Mouse (Mus musculus) retina, adult 2 months (tissue): ENCODE measurements around the gene Muc13.

ENCODE experiments used
- DNase-seq: peaks from one replicate; pipeline ENCODE4 v3.0.0-alpha.2; 2012; ENCODE audit warnings: low read depth, low spot score

Gene Muc13

DNA sequence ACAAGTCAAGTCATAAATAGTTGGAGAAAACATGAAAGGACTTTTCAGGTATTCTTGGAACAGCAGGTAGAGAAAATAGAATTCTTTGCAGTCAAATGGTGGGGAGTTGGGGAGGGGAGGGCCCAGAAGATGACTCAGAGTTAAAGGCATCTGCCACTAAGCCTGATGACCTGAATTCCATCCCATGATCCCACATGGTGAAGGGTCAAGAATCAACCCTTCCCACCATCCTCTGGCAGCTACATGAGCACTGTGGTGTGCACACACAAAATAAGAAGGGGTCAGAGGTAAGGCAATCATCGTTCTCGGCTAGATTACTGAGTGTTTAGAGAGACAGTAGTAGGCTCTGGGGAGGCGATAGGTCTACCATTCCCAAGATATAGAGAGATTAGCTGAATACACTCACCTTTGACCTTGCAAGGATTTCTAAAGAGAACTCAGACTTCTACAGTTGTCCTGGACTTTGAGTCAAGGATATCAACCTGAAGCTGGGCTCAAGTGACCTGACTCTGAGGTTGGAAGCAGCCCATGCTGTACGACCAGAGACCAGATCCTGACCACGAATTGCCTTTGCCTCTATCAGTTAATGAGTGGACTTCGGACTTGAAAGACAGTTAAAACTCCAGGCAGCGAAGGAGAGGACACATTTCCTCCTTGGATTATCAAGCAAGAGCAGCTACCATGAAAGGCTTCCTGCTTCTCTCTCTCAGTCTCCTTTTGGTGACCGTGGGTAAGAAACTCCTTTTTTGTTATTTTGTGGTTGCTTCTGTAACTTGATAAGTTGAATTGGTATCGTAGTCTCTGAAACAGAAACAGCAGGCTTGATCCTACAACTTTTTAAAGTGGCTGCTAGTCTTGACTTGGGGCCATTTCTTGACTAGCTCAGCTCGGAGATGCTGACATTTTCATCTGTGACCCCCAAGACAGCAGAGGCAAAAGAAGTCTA lies at the start of gene Muc13:
TSS of gene Muc13 (plus strand) at position 192 of the 946 bp plus-strand sequence.
- no peak for DNase-seq

DNA sequence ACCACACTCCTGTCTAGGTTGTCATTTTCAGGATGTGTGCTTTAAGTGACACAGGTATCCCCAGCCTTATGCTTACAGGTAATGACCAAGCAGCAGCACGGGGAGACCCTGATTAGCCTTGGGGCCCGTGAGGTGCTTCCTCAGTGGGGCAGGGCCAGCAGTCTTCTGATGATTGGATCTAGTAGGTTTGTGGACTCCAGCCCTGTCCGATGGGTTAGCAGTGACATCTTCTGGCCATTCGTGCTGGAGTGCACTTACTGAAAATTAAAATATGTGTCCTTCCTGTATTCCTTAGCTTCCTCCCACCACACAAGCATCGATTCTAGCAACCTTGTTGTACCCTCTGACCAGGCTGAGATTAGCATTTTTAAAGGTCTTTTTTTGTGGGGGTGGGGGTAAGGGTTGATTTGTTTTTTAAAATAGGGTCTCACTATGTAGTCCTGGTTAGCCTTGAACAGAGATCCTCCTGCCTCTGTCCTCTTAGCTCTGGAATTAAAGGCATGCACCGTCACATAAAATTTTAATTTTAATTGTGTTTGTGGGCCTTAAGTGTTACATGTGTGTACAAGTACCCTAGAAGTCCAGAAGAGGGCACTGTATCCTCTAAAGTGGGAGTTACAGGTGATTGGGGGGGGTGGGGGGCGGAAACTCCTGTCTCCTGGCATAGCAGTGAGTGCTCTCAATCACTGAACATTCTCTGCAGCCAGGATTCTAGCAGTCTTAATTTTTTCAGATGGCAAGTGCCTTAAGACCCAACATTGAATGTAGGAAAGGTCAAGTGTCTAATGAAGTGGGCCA lies 49.0 kb upstream of the Muc13 start:
- no peak for DNase-seq

DNA sequence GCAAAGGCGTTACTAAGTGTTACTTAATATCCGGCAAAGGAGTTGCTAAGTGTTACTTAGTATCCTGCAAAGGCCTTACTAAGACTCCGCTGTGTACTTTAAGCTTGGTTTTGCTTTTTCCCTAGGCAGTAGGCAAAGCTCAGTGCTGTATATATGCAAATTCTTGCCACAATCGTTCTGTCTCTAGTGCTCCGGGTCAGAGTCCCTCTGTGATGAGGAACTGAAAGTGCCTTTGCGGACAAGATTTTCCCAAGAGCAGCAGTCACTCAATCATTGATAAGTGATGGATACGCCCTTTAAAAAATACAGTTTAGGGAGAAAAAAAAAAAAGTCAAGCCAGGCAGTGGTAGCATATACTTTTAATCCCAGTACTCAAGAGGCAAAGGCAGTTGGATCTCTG lies 48.4 kb upstream of the Muc13 start:
- DNase-seq: no peak

DNA sequence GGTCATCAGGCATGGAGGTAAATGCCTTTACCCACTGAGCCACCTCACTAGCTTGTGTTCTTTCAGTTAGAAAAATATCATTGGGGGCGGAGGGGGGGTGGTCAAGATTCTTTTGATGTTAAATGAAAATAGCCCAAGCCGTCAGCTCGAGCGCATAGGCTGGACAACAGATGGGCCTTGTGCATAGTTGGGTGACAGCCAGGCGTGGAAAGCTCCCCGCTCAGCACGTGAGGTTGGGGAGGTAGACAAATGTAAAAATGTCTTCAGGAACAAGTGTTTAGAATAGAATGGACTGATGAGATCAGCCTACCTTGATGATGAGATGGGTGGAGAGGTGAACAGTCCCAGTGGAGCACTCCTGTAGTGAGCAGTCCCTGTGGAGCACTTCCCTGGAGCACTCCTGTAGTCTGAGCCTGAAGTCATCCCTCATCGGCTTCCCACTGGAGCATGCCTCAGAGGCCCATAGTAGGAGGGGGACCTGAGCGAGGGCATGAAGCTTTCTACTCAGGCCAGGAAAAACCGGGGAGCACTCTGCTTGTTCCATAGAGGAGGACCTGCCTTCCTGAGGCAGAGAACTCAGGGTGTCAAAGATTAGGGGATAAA lies 47.7 kb upstream of the Muc13 start:
- DNase-seq: no peak

DNA sequence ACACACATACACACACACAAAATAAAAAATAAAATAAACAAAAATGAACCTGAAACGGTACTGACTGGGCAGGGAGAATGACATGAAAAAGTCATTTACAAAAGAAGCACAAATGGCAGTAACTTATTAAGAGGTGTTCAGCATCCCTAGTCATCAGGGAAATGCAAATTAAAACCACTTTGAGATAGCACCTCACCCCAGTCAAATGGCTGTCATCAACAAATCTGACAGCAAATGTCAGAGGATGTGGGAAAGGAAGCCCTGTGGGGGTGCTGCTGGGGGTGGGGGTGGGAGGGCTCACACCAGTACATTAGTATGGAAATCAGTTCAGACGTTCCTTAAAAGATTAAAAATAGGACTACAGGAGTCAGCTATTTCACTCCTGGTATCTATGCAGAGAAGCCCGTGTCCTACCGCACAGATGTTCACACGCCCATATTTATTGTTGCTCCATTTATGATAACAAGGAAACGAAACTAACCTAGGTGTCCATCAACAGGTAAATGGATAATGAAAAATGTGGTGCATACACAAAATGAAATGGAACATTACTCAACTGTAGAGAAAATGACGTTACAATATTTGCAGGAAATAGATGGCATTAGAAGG lies 46.4 kb upstream of the Muc13 start:
- DNase-seq: no peak

DNA sequence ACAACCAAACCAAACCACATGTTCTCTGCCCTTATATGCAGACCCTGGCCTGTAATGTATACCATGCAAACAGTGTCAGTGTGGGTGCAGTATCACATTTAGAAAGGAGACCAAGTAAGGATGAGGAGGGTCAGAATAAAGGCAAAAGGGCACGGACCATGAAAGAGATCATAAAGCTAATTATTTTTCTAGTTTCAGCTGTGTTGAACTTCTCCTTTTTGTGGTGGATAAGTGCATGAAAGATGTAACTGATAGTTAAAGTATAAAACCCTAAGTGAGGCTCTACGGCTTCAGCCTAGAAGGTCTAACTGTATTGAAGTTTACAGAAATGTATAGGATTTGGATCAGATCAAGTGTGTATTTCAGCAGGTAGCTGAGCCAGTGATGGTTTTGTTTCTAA lies 45.8 kb upstream of the Muc13 start:
- no peak for DNase-seq

DNA sequence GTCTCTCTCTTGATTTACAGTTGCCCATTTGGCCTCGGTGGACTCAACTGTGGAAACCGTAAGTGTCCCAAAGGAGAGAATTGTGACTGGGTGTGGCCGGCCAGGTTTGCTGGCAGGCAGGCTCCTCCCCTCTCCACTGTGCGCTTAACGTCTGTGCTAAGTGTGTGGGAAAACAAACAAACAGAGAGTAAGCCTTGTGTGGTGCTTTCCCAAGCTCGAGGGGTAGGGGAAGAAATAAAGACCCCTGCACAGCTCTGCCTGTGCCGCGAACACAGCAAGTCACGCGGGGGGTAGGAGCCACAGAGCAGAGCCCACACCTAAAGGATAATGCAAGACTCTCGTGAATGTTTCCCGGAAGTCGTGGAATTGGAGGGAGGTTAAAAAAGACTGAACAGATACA lies 42.7 kb upstream of the Muc13 start:
- no peak for DNase-seq

DNA sequence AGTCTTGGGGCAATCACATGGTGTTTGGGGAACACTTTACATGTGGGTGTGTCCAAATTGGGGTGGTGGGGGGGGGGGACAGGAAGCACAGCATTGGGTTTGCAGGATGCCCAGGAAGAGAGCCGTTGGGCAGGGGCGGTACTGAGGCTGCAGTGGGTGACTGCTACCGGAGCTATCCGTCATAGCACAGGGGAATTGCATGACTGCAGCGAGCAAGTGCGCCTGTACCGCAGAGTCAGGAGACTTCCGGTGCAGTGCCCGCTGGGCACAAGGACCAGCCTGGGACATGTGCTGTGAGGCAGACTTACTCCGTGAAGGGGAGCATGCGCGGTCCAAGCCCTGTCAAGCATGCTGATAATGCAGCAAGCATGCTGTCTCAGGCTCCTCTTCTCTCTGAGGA lies 42.2 kb upstream of the Muc13 start:
- DNase-seq: no peak

DNA sequence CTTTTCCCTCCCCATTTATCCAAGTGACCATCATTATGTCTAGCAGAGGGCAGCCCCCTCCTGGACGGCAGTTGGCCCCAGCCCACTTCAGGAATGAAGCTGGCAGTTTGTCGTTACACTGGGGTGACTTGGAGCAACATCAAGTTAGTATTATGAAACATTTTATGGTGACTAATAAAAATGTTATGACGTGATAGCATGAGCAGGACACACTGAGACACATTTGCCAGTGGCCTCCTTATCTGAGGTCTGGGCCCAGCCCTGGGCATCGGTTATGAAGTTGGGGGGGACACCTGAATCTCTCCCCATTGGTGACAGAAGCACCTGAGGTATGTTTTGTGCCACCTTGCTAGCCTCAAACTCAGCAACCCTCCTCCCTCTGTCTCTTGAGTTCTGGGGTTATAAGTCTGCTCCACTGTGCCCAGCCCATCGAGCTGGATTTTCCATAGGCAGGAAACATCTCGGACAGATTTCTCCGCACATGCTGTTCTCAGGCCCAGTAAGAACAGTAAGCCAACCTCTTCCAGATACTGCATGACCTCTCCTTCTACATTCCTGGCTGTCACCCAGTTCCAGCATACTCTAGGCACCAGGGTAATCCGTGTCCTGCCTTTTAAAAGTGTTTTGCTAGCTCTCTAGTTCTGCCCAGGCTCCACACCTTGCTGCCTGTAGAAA lies 40.8 kb upstream of the Muc13 start:
- DNase-seq: no peak

DNA sequence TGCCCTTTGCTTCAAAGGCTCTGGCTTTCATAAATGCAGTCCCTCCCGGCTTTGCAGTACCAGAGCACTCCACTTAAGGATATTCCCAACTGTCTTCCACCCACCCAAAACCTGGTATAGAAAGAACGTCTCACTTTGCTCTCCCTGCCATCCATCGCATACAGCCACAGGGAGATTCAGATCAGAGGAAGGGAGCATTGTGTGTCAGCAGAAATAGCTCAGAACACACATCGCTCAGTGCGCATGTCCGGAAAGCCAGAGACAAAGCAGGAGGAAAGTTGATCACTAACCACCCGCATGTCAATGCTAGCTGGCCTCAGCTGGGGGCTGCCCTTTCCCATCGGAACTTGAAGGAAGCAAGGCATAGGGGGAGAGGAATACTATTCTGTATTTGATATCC lies 38.5 kb upstream of the Muc13 start:
- no peak for DNase-seq

DNA sequence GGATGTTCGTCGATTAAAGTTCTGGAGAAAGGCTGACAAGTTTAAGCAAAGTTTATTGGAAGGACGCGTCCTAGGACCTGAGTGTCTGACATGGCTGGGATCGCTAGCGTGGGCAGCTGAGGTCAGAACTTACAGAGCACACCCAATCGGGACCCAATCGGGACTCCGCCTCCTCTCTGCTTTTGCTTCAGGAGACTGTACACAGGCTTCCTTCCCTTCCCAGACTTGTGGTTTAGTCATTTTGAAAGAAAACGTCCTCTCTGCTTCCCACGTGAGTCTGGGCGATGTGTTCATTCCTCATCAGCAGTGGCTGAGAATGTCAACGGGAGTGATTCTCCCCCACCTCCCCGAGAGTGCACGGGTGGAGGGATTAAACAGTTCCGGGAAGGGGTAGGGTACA lies 37.9 kb upstream of the Muc13 start:
- no peak for DNase-seq

DNA sequence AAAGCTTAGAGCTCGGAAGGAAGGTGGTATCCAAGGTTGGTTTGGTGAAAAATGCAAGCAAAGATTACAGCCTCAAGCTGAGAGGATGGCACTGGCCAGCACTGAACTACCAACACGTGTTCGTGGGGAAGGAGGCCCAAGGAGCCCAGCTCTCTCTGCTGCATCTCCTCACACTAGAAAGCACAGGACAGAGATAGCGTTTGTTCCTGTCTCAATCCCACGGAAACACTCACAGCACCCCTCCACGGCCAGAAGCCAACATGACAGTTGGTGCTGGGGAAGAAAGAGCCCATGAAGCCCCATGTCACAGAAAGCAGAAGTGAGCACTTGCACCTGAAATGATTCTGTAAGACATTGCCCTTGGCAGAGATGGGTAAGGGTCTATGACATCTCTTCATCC lies 37.4 kb upstream of the Muc13 start:
- DNase-seq: no peak

DNA sequence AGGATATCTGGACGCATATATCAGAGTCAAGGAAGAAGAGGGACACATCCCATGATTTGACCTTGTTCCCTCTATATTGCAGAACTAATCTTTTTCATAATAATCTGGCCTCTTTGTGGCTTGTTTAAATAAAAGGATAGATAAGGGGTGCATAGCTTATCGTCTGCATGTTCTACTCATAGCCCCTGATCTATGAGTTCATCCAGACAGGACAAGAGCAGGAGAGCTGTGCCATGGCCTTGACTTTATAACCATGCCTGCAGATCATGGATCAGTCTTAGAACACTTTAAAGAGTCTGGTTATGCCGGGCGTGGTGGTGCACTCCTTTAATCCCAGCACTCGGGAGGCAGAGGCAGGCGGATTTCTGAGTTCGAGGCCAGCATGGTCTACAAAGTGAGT lies 34.6 kb upstream of the Muc13 start:
- no peak for DNase-seq

DNA sequence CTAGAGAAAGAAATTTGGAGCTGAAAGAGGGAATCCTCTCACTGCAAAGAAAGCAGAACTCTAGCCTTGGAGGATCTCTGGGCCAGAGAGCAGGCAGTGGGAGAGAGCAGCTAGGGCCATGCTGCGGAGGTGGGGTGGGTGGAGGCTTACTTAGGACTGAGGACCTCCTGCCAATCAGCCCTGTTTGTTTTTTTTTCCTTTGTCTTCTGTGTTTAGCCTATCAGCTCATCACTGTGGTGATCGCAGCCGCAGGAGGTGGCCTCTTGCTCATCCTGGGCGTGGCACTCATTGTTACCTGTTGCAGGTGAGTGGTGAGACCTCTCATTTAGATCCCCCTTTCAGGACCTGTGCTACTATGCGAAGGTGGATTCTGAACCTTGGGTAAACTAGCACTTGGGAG lies 33.3 kb upstream of the Muc13 start:
- DNase-seq: no peak

DNA sequence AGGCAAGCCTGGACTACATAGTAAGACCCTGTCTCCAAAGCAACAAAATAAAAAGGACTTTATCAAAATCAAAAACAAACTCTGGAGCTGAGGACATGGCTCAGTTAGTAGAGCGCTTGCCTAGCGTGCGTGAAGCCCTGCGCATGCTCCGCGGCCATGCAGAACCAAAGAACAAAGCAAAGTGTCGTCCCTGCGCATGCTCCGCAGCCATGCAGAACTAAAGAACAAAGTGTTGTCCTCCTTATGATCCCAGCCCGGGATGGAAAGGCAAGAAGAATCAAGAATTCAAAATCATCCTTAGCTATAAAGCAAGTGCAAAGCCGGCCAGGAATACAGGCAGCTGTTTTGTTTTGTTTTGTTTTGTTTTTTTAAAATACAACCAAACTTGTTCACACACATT lies 32.8 kb upstream of the Muc13 start:
- DNase-seq: no peak

DNA sequence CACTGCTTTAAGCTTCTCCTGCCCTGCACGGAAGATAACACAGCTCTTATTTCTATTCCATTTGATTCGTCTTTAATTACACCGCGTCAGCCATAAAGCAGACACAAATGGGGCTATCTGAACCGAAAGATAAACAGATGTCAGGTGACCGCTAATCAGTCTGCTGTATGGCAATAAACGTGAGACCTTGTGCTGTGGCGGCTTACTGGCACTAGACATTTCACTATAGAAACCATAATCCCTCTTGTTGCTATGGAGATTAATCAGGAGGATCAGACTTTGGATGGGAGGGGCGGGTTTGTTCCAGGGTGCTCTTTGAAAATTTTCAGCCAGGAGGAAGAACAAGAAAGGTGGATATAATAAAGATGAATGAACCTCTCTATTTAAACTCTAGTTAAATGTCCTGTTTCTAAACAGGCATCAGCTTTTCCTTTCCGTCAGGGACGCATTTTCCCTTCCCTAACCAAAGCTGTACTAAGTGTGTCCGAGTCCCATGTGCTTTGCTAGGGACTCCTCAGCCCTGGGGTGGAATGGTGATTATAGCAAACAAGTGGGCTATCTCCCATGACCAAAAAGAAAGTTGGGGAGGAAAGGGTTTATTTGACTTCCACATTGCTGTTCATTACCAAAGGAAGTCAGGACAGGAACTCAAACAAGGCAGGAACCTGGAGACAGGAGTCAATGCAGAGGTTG lies 29.2 kb upstream of the Muc13 start:
- peak; percentile 91 for DNase-seq

DNA sequence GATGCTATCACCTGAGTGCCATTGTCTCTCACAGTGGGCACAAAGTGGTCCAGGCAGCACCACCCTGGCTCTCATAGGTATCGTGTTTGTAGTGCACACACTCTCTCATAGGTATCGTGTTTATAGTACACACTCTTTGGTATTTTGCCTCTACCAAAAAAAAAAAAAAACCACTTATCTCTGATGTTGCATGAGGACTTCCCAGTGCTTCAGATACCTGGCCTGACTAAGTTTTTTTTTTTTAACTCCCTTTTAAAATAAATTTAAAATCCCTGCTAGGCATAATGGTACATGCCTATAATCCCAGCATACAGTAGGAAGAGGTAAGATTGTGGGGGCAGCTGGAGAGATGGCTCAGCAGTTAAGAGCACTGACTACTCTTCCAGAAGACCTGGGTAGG lies 28.4 kb upstream of the Muc13 start:
- no peak for DNase-seq

DNA sequence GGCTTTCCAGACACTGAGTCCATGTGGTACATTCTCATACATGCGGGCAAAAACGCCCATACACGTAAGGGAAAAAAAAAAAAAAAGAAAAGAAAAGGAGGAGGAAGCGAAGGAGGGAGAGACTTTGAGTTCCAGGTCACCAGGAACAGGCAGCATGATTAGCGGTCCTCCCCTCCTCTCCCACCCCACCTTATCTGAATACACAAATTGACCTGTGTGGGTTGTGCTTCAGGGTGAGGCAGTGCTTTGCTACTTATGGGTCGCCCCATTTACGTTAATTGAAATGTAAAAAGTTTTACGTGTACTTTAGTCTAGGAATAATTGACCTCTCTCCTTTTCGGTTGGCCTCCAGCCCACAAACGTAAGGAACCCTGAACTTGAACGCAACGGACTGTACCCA lies 27.5 kb upstream of the Muc13 start:
- no peak for DNase-seq

DNA sequence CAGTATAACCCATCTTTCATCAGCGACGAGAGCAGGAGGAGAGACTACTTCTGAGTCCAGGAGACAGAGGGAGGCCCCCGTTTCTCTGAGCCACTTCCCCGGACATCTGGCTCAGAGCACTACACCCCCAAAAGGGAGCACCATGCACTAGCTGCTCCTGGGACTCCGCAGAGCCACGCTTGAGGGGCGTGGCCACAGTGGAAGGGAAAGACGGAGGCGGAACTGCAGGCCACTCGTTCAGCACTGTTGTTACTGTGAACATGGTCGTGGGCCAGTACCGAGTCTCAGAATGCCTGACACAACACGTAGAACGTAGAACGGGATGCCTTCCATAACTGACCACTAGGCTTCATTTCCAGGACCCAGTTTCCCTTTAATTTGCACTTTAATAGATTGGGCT lies 27.1 kb upstream of the Muc13 start:
- DNase-seq: no peak

DNA sequence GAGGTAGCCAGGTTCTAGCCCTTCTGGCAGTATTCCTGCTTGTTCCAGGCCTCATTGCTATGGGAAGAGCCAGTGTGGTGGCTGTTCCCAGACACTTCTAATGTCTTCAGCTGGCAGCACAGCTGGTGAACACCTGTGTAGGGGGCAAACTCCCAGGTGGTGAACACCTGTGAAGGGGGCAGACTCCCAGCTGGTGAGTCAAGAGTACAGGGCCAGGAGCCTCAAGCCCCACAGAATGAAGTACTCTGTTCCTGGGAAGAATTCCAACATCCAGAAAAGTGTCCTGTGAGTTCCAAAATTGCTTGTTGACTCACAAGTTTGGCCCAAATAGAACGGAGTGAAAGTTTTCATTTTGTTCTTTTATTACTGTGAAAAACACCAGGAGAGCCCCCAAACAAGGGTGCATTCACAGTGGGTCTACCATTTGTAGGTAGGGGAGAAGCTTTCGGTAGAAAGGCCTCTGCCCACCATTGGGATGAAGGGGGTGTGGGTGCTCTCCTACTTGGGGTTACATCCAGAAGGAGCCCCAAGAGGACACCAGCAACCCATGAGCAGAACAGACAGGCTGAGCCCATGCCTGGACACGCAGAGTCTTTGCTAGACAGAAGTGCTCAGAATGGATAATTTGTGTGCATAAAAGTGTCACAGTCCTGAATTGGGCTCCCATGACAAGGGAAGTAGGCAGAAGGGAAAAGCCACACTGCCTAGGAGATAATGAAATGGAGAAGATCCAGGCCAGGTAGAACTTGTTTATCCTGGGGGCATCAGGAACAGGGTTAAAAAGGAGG lies 25.2 kb upstream of the Muc13 start:
- DNase-seq: no peak
